Mouse (Mus musculus) small intestine, adult 2 months (tissue): Measurements from ENCODE around the gene Zfp872.

Source experiments
- CTCF ChIP-seq: fragments of 200-500 bp; IDR thresholded peaks from 2 replicates; pipeline ENCODE4 v1.5.1; 2012; ENCODE audit warnings: low read depth, mild to moderate bottlenecking, control low read depth, inconsistent platforms, low read length, moderate library complexity, mixed read lengths; ENCODE audit not compliant: insufficient replicate concordance, insufficient read length; ENCODE audit errors: extremely low read depth
- POLR2A ChIP-seq: fragments of 200-500 bp; IDR thresholded peaks from 2 replicates; pipeline ENCODE4 v1.6.1; 2012; ENCODE audit warnings: low read depth, mild to moderate bottlenecking, control low read depth, inconsistent platforms, low read length, moderate library complexity

DNA sequence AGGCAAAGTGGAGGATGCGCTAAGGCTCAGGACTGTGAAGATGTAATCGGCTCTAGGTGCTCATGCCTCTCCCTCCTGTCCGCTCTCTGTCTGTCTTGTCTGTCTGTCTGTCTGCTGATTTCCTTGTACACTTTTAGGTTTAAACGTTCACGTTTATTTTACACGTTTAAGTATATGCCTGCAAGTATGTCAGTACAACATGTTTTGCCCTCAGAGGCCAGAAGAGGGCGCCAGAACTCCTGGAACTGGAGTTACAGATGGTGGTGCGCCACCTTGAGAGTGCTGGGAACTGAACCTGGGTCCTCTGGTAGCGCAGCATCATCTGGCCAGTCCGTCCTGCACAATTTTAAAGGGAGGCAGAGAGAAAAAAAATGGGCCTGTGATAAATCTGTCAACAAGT, 21.2 kb upstream of the Zfp872 start:
- TF ChIP-seq CTCF: no peak
- TF ChIP-seq POLR2A: no peak
